ENCODE assay signal across 16 mouse cellular contexts in genomic region chr12:105004956-105005714, GRCm38 (mm10). TPM values are rescaled to one million over a fixed set of nuclear protein-coding genes. Genes with fewer than 3 reads are reported as not detected.
DNase-seq lines count a peak whose midpoint lies in the region; TF ChIP-seq lines count a peak whose summit lies in the region.
"Had no signal": no experiment of that assay in that cellular context is flagged by ENCODE, and none has a peak within 500 bp of the region (broad histone marks: within the 10 kb centered on the region; RNA-seq: fewer than 3 reads in every experiment).

No protein-coding gene starts in this region.

- H3K4me1 ChIP-seq in small intestine, adult 2 months (ENCODE audit: control insufficient read depth, insufficient read depth, insufficient read length, low read length), result peaks cover 36% of the 10 kb centered on the region

- peak overlapping the region; percentile 67 for H3K27ac ChIP-seq in small intestine, adult 2 months (ENCODE audit: insufficient read depth, low read depth, low read length)
- H3K27ac ChIP-seq: forebrain, embryonic 15.5 days; left cerebral cortex, adult 2 months; lung, embryonic 15.5 days; neural tube, embryonic 15.5 days had no signal

- intact Hi-C loops in gastrocnemius, postnatal 14 days (cut with DNase I; ENCODE audit: low total_unique reads), result no loop called here

- peak; percentile 31 for DNase-seq in gastrocnemius, postnatal 14 days
- DNase-seq in gastrocnemius, adult 18-20 months (ENCODE audit: low spot score), result no peak
- peak; percentile 44 for DNase-seq in ovary, postnatal 36 days (ENCODE audit: low spot score)
- no peak for DNase-seq in ovary, postnatal 10 days (ENCODE audit: low spot score)
- DNase-seq in brain, adult 2 months (ENCODE audit: low read depth, low spot score), result peak; percentile 58
- no peak for DNase-seq in layer of hippocampus, adult 11-12 months (ENCODE audit: low spot score)
- DNase-seq in cerebellum, postnatal 25 days, result no peak
- DNase-seq: cerebellum, adult 11 months; kidney, postnatal 10 days; midbrain, embryonic 14.5 days; thymus, postnatal 4 days had no signal

- H3K27me3 ChIP-seq in small intestine, adult 2 months (ENCODE audit: control insufficient read depth, insufficient read depth, low read length), result no peaks in the 10 kb centered on the region

- no peaks in the 10 kb centered on the region for H3K36me3 ChIP-seq in small intestine, adult 2 months (ENCODE audit: control insufficient read depth, insufficient read depth, low read length)
- H3K36me3 ChIP-seq: forebrain, embryonic 15.5 days; lung, embryonic 15.5 days; neural tube, embryonic 15.5 days had no signal

- WGBS in small intestine, adult 2 months, result 24% methylated on average over 22 of the region's 22 CpGs

- H3K4me3 ChIP-seq in small intestine, adult 2 months (ENCODE audit: low read depth, low read length), result 0 out of 2 replicates have a peak overlapping the region, but pooled peaks have one; percentile 3
- H3K4me3 ChIP-seq: forebrain, embryonic 15.5 days; left cerebral cortex, adult 2 months; lung, embryonic 15.5 days; neural tube, embryonic 15.5 days had no signal

- no peak for TF ChIP-seq POLR2A in small intestine, adult 2 months (IDR thresholded peaks at IDR 0.05; ENCODE audit: low read depth, low read length)

- no peak for TF ChIP-seq CTCF in small intestine, adult 2 months (IDR thresholded peaks at IDR 0.05; ENCODE audit: extremely low read depth, insufficient read length, insufficient replicate concordance, low read depth, low read length)

RNA-seq across cellular contexts. Expression of gene Syne3, which starts 4.5 kb away (rescaled TPM):
- 1 to 10 TPM; 5.7 TPM for total RNA-seq in gastrocnemius, postnatal 14 days (2021)
- 1 to 10 TPM; 3.6 to 4.3 TPM for total RNA-seq in gastrocnemius, adult 18-20 months (2021)
- 0.88 and 1.3 TPM in 2 replicates for polyA plus RNA-seq in small intestine, adult 2 months (2012; rRNA removed)

RNA-seq across cellular contexts. Expression of gene Glrx5, which starts 27.4 kb away (rescaled TPM):
- total RNA-seq in gastrocnemius, postnatal 14 days (2021), result 10 to 100 TPM; 66.0 to 67.1 TPM
- 10 to 100 TPM; 54.6 to 57.3 TPM for total RNA-seq in gastrocnemius, adult 18-20 months (2021)
- polyA plus RNA-seq in small intestine, adult 2 months (2012; rRNA removed), result 74.3 and 82.0 TPM in 2 replicates

Comparison
In these comparisons a context has a peak if more than half of its experiments do, and no peak if none do; other contexts are left out.
1. DNase-seq: peak in gastrocnemius, postnatal 14 days (single experiment), ovary, postnatal 36 days (single experiment) and brain, adult 2 months (single experiment); none in gastrocnemius, adult 18-20 months (single experiment), ovary, postnatal 10 days (single experiment), layer of hippocampus, adult 11-12 months (single experiment) and cerebellum, postnatal 25 days (0 of 2).